Mouse (Mus musculus): ENCODE results near the gene Sox11.

GRCm38 (mm10) chr12:27390439-27390838 lies 48.1 kb upstream of the Sox11 start:
- no peak for TF ChIP-seq POLR2A (IDR thresholded peaks at IDR 0.05; ENCODE audit: extremely low read depth, insufficient read depth, low read length)
- TF ChIP-seq CTCF (IDR thresholded peaks at IDR 0.05; ENCODE audit: extremely low read depth, insufficient read depth, low read length) = no peak

Measured in cortical plate, adult 2 months (tissue).